Mouse (Mus musculus) heart, adult 2 months (tissue): ENCODE measurements around the gene Pknox2.

Experiments
- EP300 ChIP-seq: fragments of 200-500 bp; IDR thresholded peaks from 2 replicates; pipeline ENCODE4 v1.6.1; 2011; ENCODE audit warnings: low read depth, low read length, control low read depth; ENCODE audit not compliant: insufficient read depth
- POLR2A ChIP-seq: fragments of 200-500 bp; IDR thresholded peaks from 2 replicates; pipeline ENCODE4 v1.6.1; 2011; ENCODE audit warnings: mild to moderate bottlenecking, low read depth, low read length, control low read depth; ENCODE audit not compliant: insufficient read depth

- TF ChIP-seq POLR2A = no peak
- no peak for TF ChIP-seq EP300
Measured at GRCm38 (mm10) chr9:37179596-37179995, 32.4 kb upstream of the Pknox2 start.
